Mouse (Mus musculus) layer of hippocampus, adult 11-12 months (tissue): Measurements from ENCODE around the gene Ntn1.

Experiments used
- DNase-seq: peaks from one replicate; pipeline ENCODE4 v3.0.0; 2022; ENCODE audit warnings: low spot score

Gene Ntn1

DNA sequence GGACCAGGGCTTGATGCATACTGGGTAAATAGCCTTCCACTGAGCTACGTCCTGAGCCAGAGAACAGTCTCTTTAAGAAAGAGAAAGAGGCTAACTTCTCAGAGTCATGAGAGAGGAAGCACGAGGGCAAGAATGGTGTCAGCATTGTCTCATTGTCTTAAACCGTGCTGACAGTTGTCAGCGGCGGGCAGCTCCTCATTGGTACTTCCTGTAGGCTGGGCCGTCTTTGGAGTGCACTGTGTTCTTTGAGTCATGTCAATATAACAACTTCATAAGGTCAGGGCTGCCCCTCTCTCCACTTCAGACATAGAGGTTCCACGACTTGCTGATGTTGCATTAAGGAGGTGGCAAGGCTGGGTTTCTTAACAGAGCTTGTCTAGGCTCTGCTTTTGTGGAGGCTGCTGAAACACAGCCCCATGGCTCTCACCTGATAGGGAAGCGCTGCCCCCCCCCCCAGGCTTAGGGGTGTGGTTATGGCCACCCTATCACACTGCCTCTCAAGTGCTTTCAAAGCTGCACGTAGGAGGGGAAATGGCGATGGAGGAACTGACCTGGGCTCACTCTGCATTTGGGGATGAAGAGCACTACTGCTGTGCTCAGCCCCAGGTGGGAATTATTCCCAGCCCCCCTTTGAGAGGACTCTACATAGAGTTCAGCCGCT, 6.8 kb upstream of the Ntn1 start:
- DNase-seq, result no peak

DNA sequence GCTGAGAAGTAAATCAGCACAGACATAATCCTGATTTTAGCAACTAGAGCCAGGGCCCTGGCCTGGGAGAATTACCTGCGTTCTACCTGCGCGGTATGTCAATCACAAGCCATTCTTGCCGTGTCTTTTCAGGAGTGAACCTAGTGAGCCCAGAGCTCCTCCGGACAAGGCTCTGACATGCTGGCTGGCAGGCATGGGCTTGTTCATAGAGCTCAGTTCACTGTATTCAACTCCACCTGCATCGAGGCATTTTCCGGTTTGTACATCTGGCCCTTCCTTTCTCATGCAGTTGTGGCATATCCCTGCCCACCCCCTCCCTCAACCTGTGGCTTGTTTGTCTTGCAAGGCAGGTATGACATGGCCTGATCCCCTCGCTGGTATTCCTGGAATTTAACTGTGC, 5.0 kb upstream of the Ntn1 start:
- DNase-seq, result no peak

DNA sequence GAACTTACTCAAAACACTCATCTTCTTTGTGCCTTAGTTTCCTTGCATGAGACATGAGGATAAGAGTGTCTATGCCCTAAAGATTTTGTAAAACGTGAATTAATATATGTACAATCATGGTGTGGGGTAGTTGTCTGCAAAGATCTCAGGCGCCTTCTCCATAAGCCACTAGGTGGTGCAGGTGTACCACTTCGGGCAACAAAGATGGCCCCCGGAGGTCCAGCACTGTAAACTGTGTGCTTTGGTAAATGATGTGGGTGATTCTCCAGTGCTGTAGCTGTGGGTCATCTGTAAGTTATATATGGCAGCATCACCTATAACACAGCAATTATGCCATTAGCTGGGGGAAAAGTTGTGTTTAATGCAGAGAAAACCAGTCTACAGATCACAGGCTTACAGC, 3.6 kb upstream of the Ntn1 start:
- DNase-seq, result no peak

DNA sequence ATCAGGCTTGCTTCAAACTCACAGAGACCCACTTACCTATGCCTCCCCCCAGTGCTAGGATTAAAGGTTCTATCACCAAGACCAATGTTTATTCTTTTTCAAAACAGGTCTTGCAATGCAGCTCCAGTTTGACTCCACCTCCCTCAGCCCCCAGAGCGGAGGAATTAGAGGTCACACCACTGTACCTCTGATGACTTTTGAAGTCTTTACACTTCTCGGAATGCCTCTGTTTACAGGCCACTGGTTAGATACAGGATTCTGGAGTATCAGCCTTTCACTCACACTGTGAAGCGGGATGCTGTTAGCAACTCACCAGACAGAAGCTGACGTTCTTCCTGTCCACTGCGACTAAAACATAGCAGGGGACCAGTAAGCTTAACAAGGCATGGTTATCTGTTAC, 805 bp upstream of the Ntn1 start:
- DNase-seq, result no peak

DNA sequence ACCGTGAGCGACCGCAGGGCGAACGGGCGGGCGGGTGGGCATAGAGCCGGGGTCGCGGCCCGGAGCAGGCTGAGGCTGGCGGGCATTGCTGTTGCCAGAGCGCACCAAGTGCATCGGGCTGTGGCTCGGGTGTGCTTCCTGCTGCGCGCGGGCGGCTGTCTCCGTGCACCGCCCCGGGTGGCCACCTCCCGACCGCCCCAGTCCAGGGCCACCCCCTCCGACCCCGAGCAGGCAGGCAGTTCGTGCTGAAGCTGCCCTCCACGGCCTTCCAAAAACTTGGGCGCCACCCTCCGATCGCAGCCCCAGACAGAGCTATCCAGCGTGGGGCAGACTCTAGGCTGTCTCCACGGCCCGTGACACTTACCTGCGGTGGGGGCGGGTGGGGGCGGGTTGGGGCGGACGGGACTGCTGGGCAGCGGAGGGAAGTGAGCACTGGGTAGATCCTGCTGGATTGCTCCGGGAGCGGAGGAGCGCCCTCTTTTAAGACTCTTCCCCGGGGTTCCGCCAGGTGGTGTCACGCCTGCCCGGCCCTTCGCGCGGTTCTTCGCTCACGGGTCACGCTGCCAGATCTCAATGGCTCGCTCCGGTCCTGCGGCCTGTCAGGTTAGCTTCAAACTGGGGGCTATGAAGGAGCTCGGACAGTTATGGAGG, 477 bp downstream of the Ntn1 start:
- no peak for DNase-seq

DNA sequence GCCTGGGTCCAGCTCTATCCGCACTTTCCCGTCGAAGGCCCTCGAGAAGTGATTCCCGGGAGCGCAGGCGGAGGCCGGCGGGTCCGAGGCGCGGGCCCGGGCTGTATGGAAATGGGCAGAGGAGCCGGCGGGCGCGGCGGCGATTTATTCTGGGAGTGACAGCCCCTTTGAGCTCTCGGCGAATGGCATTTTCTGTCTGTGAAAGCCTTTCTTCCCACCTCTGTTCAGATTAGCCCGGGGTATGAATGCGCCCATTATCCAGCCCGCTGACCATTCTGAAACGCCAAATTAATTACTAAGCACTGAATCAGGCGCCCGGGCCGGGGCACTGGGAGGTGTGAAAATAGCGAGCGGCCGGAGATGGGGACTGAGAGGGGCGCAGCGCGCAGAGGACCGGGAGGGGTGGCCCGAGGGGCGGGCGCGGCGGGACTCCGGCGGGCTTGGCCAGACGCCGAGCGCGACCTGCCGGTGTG, 1.0 kb downstream of the Ntn1 start:
- peak; percentile 9 for DNase-seq

DNA sequence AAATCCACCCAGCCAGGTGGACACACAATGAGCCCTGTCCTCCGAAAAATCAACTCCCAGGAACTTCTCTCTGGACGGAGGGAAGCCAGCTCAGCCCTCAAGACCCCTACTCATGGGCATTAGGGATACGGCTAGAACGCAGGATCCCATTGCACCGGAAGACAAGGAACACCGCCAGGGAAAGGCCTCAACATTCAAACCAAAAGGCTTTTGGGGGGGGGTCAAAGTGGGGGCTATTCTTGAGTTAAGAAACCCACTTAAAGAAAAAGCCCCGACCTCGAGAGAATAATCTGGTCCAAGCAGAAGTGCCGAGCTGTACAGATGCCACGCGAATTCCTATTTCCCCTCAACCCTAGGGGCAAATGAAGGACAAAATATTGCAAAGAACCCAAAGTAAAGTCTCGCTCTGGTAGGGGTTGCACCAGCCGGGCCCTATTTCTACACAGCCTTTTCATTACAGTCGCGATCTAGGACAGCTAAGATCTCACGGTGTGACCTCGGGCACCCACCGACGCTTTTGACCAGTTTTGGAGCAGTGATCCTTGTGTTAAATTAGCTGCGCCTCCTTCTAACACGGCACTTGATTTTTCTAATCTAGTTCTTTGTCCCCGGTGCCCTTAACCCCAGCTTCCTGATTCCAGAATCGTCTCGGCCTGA, 1.6 kb downstream of the Ntn1 start:
- no peak for DNase-seq

DNA sequence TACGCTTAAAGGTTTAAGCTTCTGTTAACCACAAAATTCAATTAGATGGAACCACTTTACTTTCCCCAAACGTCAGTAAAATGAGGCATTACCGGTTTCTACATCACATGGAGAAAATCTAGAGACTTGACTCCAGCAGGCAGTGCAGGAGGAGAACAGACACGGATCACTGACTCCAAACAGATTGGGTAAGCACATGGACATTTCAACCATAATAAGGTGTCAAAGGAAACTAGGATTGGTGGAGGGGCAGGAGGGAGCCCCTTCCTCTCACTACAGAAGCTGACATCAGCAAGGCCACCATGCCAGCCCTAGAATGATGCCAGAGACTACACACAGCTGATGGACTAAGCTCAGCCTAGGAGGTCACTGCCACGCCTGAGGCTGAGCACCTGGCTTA, 5.1 kb downstream of the Ntn1 start:
- DNase-seq, result no peak

DNA sequence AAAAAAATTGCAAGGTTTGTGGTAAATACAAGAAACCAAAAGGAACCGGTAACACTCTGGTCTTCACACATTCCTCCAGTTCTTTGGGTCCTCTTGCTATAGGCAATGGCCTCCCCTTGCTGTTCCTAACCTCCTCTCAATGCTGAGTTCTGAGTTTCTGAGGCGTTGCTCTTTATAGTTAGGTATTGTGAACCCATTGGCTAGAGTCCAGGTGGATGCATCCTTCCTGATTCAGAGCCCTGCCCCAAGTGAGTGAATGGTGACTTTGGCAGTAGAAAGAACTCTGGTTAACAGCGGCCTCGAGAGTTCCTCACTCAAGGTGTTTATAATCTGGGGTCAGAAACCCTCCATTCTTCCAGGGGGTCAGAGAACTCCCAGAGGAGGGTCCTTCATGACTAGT, 5.9 kb downstream of the Ntn1 start:
- DNase-seq, result no peak

DNA sequence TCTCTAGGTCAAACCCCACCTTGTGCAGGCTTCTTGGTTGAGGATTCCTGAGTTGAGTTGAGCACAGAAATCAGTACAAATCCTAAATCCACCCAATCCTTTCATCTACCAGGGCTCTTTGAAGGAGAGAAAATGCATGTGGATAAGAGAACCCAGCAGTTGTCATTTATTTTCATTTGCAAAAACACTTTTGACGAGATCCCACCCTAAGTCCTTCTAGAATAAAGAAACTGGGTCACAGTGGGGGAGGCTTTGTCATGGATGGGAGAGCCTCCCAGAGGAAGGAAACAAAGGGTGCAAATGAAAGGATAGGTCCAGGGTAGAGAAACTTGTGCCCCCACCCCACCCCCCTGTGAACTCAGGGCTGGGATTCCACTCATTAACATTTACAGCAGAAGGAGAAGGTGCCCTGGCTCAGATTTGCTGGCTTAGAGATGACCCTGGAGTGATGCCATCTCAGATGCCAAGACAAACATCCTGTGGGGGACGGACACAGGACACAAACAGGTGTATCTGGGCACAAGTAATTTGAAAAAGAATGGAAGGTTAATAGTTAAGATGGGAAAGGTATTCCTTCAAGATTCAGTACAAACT, 6.6 kb downstream of the Ntn1 start:
- no peak for DNase-seq

DNA sequence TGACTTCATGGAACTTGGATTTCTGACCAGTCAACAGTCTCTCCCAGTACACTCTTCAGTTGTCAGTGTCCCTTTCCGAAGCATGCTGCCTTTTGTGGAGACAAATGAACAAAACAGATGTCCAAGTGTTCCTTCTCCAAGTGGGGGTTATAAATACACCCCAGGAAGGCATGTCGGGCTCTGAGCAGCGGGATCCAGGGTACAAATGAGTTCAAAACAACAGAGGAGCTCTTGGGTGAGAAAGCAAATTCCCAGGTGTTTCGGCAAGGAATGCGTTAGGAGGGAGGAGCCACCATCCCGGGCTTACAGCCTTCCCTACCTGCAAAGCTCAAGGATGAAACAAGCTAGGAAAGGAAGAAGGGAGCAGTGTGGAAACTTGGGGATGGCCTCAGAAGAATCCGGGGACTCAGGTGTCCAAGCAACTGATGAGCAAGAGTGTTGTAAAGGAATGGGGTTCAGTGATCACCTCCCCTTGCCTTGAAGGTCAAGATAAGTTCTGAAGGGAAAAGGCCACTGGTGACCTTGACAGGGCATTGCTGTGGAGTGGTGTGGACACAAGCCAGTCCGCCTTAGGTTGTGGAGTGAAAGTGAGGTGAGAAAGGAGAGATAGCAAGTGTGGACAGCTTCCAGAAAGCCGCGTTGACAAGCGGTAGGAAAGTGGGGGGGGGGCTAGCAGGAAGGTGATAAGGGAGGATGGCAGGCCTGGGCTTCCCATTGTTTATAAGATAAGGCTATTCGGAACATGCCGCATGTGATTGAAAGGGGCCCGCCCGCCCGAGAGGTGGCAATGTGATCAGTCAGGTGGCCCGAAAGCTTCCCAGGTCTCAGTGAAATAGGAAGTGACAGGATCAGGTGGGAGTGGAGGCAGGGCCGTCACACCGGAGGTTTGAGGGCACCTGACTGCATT, 10.0 kb downstream of the Ntn1 start:
- no peak for DNase-seq

DNA sequence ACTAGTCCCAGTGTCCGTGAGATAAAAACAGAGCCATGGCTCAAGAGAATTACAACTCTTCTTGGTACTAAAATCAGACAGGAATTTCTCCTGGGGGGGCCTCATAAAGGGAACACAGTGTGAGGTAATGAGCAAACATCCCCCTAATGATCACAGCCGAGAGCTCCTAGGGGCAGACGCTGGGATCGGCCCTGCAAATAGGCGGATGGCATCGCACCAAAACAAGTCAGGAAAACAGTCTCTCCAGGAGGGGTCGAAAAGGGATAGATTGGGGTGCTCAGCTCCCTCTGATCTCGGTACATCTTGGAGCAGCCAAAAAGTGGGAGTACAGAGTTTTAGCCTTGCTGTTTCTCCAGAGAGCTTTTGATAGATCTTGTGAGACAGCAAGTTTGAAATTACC, 11.0 kb downstream of the Ntn1 start:
- DNase-seq, result no peak

DNA sequence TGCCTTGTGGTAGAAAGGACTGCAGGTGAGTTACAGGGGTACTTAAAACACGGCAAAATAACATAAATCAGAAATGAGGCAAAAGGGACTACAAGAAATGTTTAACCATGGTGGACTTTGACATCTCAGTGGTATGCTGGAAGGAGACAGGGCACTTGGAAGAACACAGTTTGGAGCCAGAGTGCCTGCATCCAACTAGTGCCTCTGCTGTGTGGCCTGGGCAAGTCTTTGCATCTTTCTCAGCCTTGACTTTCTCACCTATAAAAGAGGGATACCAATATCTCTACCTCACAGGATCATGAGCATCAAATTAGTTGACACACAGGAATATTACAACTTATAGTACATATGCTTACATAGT, 12.0 kb downstream of the Ntn1 start:
- no peak for DNase-seq

DNA sequence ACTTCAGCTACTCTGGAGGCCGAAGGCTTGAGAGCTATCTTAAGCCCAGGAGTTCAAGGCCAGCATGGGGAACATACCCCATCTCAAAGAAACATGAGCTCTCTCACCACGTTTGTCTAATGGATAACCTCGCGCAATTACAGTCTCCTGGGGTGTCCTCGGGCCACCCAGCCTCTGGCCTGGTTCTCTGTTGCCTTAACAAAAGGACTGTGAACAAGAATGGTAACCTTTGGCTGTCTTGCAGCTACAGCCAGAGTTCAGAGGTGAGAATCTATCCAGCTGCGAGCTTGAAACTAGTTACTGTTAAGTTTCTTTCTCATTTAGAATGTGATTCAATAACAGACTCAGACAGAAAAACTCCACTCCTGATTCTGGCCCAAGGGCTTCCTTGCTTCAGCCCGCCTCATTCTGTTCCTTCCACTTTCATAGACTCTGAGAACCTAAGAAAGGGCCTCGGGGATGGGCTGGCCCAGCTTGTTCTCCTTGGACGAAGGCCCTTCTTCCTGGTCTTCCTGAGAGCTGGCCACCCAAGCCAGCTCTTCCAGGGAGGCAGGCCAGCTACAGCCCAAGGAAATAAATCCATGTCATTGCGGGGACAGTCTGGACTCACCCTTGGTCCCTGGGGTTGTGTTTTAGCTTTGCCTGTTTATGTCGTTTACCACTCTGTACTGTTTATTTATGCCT, 12.5 kb downstream of the Ntn1 start:
- no peak for DNase-seq

DNA sequence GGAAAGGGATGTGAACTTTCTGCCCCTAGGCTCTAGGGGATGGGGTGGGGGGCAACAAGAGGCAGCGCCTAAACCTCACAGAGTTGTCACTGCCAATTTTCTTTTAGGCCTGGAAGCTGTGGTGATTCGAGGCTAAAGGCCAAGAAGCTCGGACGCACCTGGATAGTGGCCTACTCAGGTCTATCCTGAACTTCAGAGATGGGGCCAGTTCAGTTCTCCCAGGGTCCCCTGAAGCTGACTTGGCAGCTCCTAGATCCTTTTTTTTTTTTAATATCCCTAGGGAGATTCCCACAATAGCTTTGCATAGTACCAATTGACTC, 13.2 kb downstream of the Ntn1 start:
- DNase-seq, result no peak

DNA sequence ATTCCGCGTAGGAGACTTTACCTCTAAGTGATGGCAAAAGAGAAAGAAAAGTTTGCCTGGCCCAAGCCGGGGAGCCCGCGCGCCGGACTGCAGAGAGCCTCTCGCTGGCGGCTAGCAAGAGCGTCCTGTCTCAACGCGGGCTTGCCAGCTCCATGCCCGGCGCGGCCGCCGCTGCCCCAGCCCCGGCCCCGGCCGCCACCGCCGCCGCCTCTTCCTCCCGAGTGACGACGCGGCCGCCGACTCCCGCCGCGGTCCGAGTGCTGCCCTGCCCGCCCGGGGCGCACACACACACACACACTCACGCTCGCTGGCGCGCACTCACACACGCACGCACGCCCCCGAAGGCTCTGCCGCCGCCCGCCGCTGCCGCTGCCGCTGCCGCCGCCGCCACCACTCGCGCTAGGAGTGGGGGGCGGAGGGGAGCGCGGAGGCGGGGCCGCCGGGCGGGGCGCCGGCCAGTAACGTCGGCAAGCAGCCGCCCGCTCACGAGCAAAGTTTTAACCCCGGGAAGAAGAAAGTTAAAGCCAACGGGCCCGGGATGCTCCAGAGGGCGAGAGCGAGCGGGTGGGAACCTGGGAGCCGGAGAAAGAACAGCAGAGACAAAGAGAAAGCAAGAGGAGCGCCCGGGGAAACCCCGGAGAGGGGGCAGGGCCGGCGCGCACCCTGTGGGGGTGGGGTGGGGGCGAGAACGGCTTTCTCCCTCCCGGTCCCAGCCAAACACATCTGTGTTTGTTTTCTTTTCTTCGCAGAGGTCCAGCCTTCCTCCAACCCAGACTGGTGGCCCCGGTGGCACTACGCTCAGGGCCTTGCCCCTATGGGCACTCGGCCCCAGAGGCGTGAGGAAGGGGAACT, 13.8 kb downstream of the Ntn1 start:
- no peak for DNase-seq

DNA sequence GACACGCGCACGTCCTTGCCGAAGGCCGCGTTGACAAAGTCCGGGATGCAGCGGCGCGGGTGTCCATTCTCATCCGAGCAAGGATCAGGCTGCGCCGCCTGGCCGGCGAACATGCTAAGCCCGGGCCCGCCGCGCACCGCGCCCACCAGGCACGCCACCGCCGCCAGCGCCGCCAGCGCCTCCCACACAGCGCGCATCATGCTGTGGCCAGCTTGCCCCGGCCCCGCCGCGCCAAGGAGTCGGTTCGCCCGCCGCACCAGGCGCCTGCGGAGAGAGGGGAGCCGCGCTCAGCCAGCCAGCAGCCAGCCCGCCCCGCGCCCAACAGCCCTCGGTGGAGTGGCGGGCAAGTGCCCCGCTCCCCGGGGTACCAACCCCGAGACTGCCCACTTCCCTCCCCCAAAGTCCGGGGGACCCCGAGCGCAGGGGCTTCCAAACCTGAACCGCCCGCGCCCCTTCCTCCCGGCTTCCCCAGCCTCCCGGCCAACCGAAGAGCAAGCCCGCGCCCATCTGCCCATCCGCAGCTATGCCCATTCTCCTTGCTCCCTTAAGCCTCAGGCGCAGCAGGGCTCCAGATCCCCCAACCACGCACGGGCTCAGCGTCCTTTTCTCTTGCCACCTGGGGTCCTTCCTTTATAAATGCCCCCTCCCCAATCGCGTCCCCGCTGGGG, 14.6 kb downstream of the Ntn1 start:
- no peak for DNase-seq

DNA sequence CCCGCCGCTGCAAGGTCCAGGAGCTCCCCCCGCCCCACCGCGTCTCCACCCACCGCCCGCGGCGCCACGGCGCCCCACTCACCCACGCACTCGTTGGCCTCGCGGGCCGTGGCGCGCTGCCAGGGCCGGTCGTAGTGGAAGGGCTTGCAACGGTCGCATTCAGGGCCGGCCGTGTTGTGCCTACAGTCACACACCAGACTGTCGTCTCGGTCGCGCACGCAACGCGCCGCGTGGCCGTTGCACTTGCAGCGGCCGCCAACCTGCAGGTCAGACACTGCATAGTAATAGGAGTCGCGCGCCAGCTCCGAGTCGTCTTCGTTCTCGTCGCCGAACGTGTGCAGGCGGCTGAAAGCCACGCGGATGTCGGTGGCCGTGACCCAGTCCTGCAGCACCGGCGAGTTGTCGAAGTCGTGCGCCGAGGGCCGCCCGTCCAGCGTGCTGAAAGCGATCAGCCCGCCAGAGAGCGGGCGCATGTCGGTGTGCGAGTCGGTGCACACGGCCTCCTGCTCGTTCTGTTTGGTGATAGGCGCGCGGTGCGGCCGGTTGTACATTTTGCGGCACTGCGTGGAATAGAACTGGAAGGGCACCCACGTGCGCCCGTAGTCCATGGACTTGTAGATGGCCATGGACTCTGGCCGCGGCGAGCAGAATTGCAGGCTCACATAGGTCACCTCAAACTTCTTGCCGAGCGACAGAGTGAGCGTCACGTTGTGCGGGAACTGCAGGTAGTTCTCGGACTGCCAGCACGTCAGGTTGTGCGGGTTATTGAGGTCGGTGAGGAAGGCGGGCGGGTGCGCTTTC, 15.4 kb downstream of the Ntn1 start:
- DNase-seq, result no peak

DNA sequence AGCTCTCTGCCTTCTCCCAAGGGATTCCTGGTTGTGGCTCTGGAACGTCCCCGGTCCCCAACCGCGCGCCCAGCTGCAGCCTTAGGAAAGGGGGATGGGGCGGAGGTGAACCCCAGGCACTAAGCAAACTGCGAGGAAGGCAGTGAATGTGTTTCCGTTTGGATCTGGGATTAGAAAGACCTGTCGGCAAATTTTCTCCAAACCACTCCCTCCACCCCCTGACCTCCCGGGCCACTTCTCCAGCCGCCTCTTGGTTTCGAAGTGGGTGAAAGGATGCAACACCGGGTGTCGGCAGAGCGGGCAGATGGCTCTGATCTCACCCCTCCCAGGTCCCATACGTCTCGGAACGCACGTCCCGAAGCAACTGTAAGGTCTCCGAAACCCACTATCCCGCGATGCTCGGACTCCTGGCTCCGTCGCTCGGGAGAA, 16.0 kb downstream of the Ntn1 start:
- no peak for DNase-seq
